Mouse (Mus musculus): Measurements from ENCODE around the gene Il11. TPM values are rescaled to one million over a fixed set of nuclear protein-coding genes. Genes with fewer than 3 reads are reported as not detected.
"Not testable (repeated sequence)": the region's sequence is repeated elsewhere in the genome, so short reads cannot be mapped to it uniquely, and the experiment has no call there.

Il11 gene
- polyA plus RNA-seq, 1 experiment from 2014 or later, result not detected

GRCm38 (mm10) chr7:4794631-4795168, 12.0 kb upstream of the Il11 start:
- no peaks in the 10 kb centered on the region for H3K27me3 ChIP-seq (ENCODE audit: control insufficient read depth, insufficient read depth, low read length)
- peaks cover 2 to 6% of the 10 kb centered on the region in 2 experiments; a peak in 3 of 4 replicates for H3K4me1 ChIP-seq (ENCODE audit: control insufficient read depth in 2 of 2, insufficient read depth in 2 of 2, low read length in 2 of 2)
- WGBS, result 83% methylated on average over 3 of the region's 3 CpGs
- no peak overlapping the region for H3K27ac ChIP-seq (replicated peaks in 1 of 2; ENCODE audit: control insufficient read depth in 1 of 2, insufficient read depth in 1 of 2, low read depth in 2 of 2, low read length in 2 of 2)
- peak overlapping the region; percentile 98; the same call in 1 of the 2 replicates for H3K9ac ChIP-seq (ENCODE audit: low read length)
- ATAC-seq (ENCODE audit: insufficient number of reproducible peaks, insufficient read depth, low FRiP score, low read depth), result no peak
- no peaks in the 10 kb centered on the region for H3K9me3 ChIP-seq (ENCODE audit: control insufficient read depth, low read length)
- H3K4me2 ChIP-seq (ENCODE audit: low read length), result peak overlapping the region; percentile 90; the same call in 1 of the 2 replicates
- no peak overlapping the region for H3K4me3 ChIP-seq (ENCODE audit: control insufficient read depth in 1 of 2, insufficient read depth in 1 of 2, low read depth in 1 of 2, low read length in 2 of 2)
- peaks cover 43% of the 10 kb centered on the region for H3K36me3 ChIP-seq (ENCODE audit: control insufficient read depth, insufficient read depth, low read length)

- peaks cover 3 to 7% of the 10 kb centered on the region in 2 experiments for H3K4me1 ChIP-seq (ENCODE audit: control insufficient read depth in 2 of 2, insufficient read depth in 2 of 2, low read length in 2 of 2)
- ATAC-seq (ENCODE audit: insufficient number of reproducible peaks, insufficient read depth, low FRiP score, low read depth), result no peak
- H3K9me3 ChIP-seq (ENCODE audit: control insufficient read depth, low read length), result no peaks in the 10 kb centered on the region
- peak overlapping the region in 1 of 2 experiments; percentile 90; a peak in 1 of 4 replicates for H3K27ac ChIP-seq (replicated peaks in 1 of 2; ENCODE audit: control insufficient read depth in 1 of 2, insufficient read depth in 1 of 2, low read depth in 2 of 2, low read length in 2 of 2)
- no peaks in the 10 kb centered on the region for H3K27me3 ChIP-seq (ENCODE audit: control insufficient read depth, insufficient read depth, low read length)
- H3K9ac ChIP-seq (ENCODE audit: low read length), result peak overlapping the region; percentile 98
- H3K36me3 ChIP-seq (ENCODE audit: control insufficient read depth, insufficient read depth, low read length), result peaks cover 43% of the 10 kb centered on the region
- peak overlapping the region; percentile 61 to 89 for H3K4me3 ChIP-seq (ENCODE audit: control insufficient read depth in 1 of 2, insufficient read depth in 1 of 2, low read depth in 1 of 2, low read length in 2 of 2)
- WGBS, result 36% methylated on average over 4 of the region's 4 CpGs
- H3K4me2 ChIP-seq (ENCODE audit: low read length), result peak overlapping the region; percentile 90
Measured at GRCm38 (mm10) chr7:4793674-4794073, 11.0 kb upstream of the Il11 start.

GRCm38 (mm10) chr7:4793248-4793647, 10.6 kb upstream of the Il11 start:
- not testable (repeated sequence) for ATAC-seq (ENCODE audit: insufficient number of reproducible peaks, insufficient read depth, low FRiP score, low read depth); H3K27me3 ChIP-seq (ENCODE audit: control insufficient read depth, insufficient read depth, low read length); H3K9me3 ChIP-seq (ENCODE audit: control insufficient read depth, low read length)
- Histone ChIP-seq H3K36me3 (ENCODE audit: control insufficient read depth, insufficient read depth, low read length) (peaks cover 43% of the 10 kb centered on the region), H3K4me3 (ENCODE audit: control insufficient read depth in 1 of 2, insufficient read depth in 1 of 2, low read depth in 1 of 2, low read length in 2 of 2) (peak overlapping the region; percentile 61 to 89), H3K4me1 (ENCODE audit: control insufficient read depth in 2 of 2, insufficient read depth in 2 of 2, low read length in 2 of 2) (peaks cover 7 to 11% of the 10 kb centered on the region in 2 experiments), H3K9ac (ENCODE audit: low read length) (peak overlapping the region; percentile 98), H3K4me2 (ENCODE audit: low read length) (peak overlapping the region; percentile 90), H3K27ac (replicated peaks in 1 of 2; ENCODE audit: control insufficient read depth in 1 of 2, insufficient read depth in 1 of 2, low read depth in 2 of 2, low read length in 2 of 2) (peak overlapping the region; percentile 66 to 90)
- under 1% methylated on average over 31 of the region's 31 CpGs for WGBS

GRCm38 (mm10) chr7:4792278-4793212, 9.9 kb upstream of the Il11 start, which contains the start of gene Rpl28:
Gene Rpl28, plus strand, starts transcription at chr7:4792874.
- peak; percentile 88 for ATAC-seq (ENCODE audit: insufficient number of reproducible peaks, insufficient read depth, low FRiP score, low read depth)
- no peaks in the 10 kb centered on the region for H3K9me3 ChIP-seq (ENCODE audit: control insufficient read depth, low read length)
- H3K36me3 ChIP-seq (ENCODE audit: control insufficient read depth, insufficient read depth, low read length), result peaks cover 40% of the 10 kb centered on the region
- peak within 1 kb of the TSS; percentile 91 to 96 for H3K27ac ChIP-seq (replicated peaks in 1 of 2; ENCODE audit: control insufficient read depth in 1 of 2, insufficient read depth in 1 of 2, low read depth in 2 of 2, low read length in 2 of 2)
- WGBS, result 2% methylated on average over 53 of the region's 54 CpGs
- H3K9ac ChIP-seq (ENCODE audit: low read length), result peak within 1 kb of the TSS; percentile 98
- H3K4me1 ChIP-seq (ENCODE audit: control insufficient read depth in 2 of 2, insufficient read depth in 2 of 2, low read length in 2 of 2), result peaks cover 8 to 11% of the 10 kb centered on the region in 2 experiments
- no peaks in the 10 kb centered on the region for H3K27me3 ChIP-seq (ENCODE audit: control insufficient read depth, insufficient read depth, low read length)
- H3K4me3 ChIP-seq (ENCODE audit: control insufficient read depth in 1 of 2, insufficient read depth in 1 of 2, low read depth in 1 of 2, low read length in 2 of 2), result peak within 1 kb of the TSS; percentile 61 to 89
- H3K4me2 ChIP-seq (ENCODE audit: low read length), result peak within 1 kb of the TSS; percentile 90

- Histone ChIP-seq H3K9ac (ENCODE audit: low read length) (peak within 1 kb of the TSS; percentile 81), H3K36me3 (ENCODE audit: control insufficient read depth, insufficient read depth, low read length) (peaks cover 11% of the 10 kb centered on the region), H3K27ac (replicated peaks in 1 of 2; ENCODE audit: control insufficient read depth in 1 of 2, insufficient read depth in 1 of 2, low read depth in 2 of 2, low read length in 2 of 2) (peak within 1 kb of the TSS; percentile 23 to 61; a peak in 2 of 4 replicates), H3K4me2 (ENCODE audit: low read length) (peak within 1 kb of the TSS; percentile 89), H3K27me3 (ENCODE audit: control insufficient read depth, insufficient read depth, low read length) (no peaks in the 10 kb centered on the region), H3K4me1 (ENCODE audit: control insufficient read depth in 2 of 2, insufficient read depth in 2 of 2, low read length in 2 of 2) (peaks cover 8 to 11% of the 10 kb centered on the region in 2 experiments), H3K9me3 (ENCODE audit: control insufficient read depth, low read length) (no peaks in the 10 kb centered on the region), H3K4me3 (ENCODE audit: control insufficient read depth in 1 of 2, insufficient read depth in 1 of 2, low read depth in 1 of 2, low read length in 2 of 2) (peak within 1 kb of the TSS; percentile 53 to 58)
- no peak for ATAC-seq (ENCODE audit: insufficient number of reproducible peaks, insufficient read depth, low FRiP score, low read depth)
- 8% methylated on average over 40 of the region's 40 CpGs for whole genome bisulfite sequencing
Measured at GRCm38 (mm10) chr7:4789436-4789935, 6.8 kb upstream of the Il11 start, which contains the start of gene Tmem238. Gene Tmem238, minus strand, starts transcription at chr7:4789656.

GRCm38 (mm10) chr7:4788499-4789435, 6.1 kb upstream of the Il11 start:
- H3K27me3 ChIP-seq (ENCODE audit: control insufficient read depth, insufficient read depth, low read length), result no peaks in the 10 kb centered on the region
- H3K4me3 ChIP-seq (ENCODE audit: control insufficient read depth in 1 of 2, insufficient read depth in 1 of 2, low read depth in 1 of 2, low read length in 2 of 2), result peak overlapping the region; percentile 53 to 58
- H3K27ac ChIP-seq (replicated peaks in 1 of 2; ENCODE audit: control insufficient read depth in 1 of 2, insufficient read depth in 1 of 2, low read depth in 2 of 2, low read length in 2 of 2), result peak overlapping the region; percentile 23 to 61; a peak in 2 of 4 replicates
- WGBS, result 2% methylated on average over 63 of the region's 64 CpGs
- H3K4me2 ChIP-seq (ENCODE audit: low read length), result peak overlapping the region; percentile 89
- H3K36me3 ChIP-seq (ENCODE audit: control insufficient read depth, insufficient read depth, low read length), result peaks cover 4% of the 10 kb centered on the region
- no peaks in the 10 kb centered on the region for H3K9me3 ChIP-seq (ENCODE audit: control insufficient read depth, low read length)
- 0 out of 2 replicates have a peak, but pooled peaks have one; percentile 39 for ATAC-seq (ENCODE audit: insufficient number of reproducible peaks, insufficient read depth, low FRiP score, low read depth)
- peaks cover 8% of the 10 kb centered on the region in 2 experiments for H3K4me1 ChIP-seq (ENCODE audit: control insufficient read depth in 2 of 2, insufficient read depth in 2 of 2, low read length in 2 of 2)
- H3K9ac ChIP-seq (ENCODE audit: low read length), result peak overlapping the region; percentile 81

Data from heart, embryonic 14.5 days (tissue).